Mouse (Mus musculus): ENCODE results near the gene Mdc1.
A peak's percentile ranks its signal among the peaks of the same experiment; 100 is the strongest.

DNA sequence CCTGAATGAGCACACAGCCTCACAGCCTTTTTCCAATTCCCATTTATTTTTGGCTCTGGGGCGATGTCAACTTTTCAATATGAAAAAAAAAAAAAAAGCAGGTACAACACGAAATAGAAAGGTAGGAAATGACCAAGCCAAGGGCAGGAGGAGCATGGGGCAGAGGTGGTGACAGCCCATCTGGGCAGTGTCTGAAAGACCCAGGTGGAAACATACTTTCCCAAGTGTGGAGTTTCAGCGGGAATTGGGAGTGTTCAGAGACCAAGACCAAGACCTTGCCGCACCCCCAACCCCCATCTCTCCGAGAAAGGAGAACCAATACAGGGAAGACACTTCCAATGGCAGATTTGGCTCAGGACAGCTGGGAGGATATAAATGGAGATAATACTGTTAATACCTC, 7.4 kb upstream of the Mdc1 start:
- no peak for TF ChIP-seq CTCF (IDR thresholded peaks at IDR 0.05; ENCODE audit: borderline replicate concordance, insufficient read depth, low read length)
- peak; percentile 34; the same call in 1 of the 2 replicates for TF ChIP-seq POLR2A (IDR thresholded peaks at IDR 0.05; ENCODE audit: low read depth, low read length)

Measured in embryonic fibroblast, embryonic 13.5 days (primary cell).